Mouse (Mus musculus) hindbrain, postnatal 0 days (tissue): ENCODE measurements around the gene Adpgk. TPM values are rescaled to one million over a fixed set of nuclear protein-coding genes. Genes with fewer than 3 reads are reported as not detected.
A peak's percentile ranks its signal among the peaks of the same experiment; 100 is the strongest.

ENCODE experiments used
- ATAC-seq: fragments of 200-750 bp; cut with Nextera tagmentation; 2 replicates; pipeline ENCODE4 v1.8.0; 2017; ENCODE audit warnings: mild to moderate bottlenecking, moderate TSS enrichment, moderate library complexity
- DNase-seq: peaks from one replicate; pipeline ENCODE4 v3.0.0-alpha.2; 2015; ENCODE audit warnings: low spot score
- H3K27ac ChIP-seq: fragments of 300-500 bp; sonication (generic); 2 replicates; pipeline ENCODE4 v1.5.1; 2014; ENCODE audit warnings: mild to moderate bottlenecking
- H3K27me3 ChIP-seq: fragments of 300-500 bp; sonication (generic); 2 replicates; pipeline ENCODE4 v1.6.1; 2014; ENCODE audit warnings: low read length, mixed read lengths; ENCODE audit not compliant: insufficient read depth
- H3K36me3 ChIP-seq: fragments of 300-500 bp; sonication (generic); 2 replicates; pipeline ENCODE4 v1.6.1; 2014; ENCODE audit warnings: low read length, mixed read lengths; ENCODE audit not compliant: insufficient read depth
- H3K4me1 ChIP-seq: fragments of 300-500 bp; sonication (generic); 2 replicates; pipeline ENCODE4 v1.6.1; 2014; ENCODE audit warnings: antibody characterized with exemption, low read length, mixed read lengths; ENCODE audit not compliant: insufficient read depth
- H3K4me2 ChIP-seq: fragments of 300-500 bp; sonication (generic); 2 replicates; pipeline ENCODE4 v1.6.1; 2014; ENCODE audit warnings: low read depth, mild to moderate bottlenecking, low read length, moderate library complexity, mixed read lengths
- H3K4me3 ChIP-seq: fragments of 300-500 bp; sonication (generic); 2 replicates; pipeline ENCODE4 v1.5.1; 2014; ENCODE audit warnings: low read length
- H3K9ac ChIP-seq: fragments of 300-500 bp; sonication (generic); replicated peaks from 2 replicates; pipeline ENCODE4 v1.6.1; 2014; ENCODE audit warnings: mild to moderate bottlenecking, low read length, moderate library complexity, mixed read lengths
- H3K9me3 ChIP-seq: fragments of 300-500 bp; sonication (generic); 2 replicates; pipeline ENCODE4 v1.6.1; 2016; ENCODE audit warnings: low read length, mixed read lengths
- CTCF ChIP-seq: IDR thresholded peaks from 2 replicates; pipeline ENCODE4 v1.5.1; 2016; ENCODE audit warnings: antibody characterized with exemption, control low read depth, low read depth
- WGBS: fragments of 180-500 bp; shearing (Covaris S2); extraction: QIAGEN DNeasy Blood & Tissue Kit; methylation state at CpG from one replicate; pipeline ENCODE4 v1.1.7; 2014; 5-methylcytosine and 5-hydroxymethylcytosine counted together
- polyA plus RNA-seq: library from polyadenylated mRNA; unstranded; fragments of >200 nt; fragmentation: Nextera tagmentation; extraction: Ambion mirVana; gene quantifications from 2 replicates; pipeline ENCODE4 v1.2.1, GENCODE M21; 2015
- total RNA-seq: library from RNA; depleted of rRNA; stranded (reverse); fragments of >200 nt; gene quantifications from 2 replicates; pipeline ENCODE4 v1.2.3, GENCODE M21; 2014

Adpgk gene
- total and polyA plus RNA-seq, 2 experiments from 2014 or later, result 19.5 to 39.9 TPM

DNA sequence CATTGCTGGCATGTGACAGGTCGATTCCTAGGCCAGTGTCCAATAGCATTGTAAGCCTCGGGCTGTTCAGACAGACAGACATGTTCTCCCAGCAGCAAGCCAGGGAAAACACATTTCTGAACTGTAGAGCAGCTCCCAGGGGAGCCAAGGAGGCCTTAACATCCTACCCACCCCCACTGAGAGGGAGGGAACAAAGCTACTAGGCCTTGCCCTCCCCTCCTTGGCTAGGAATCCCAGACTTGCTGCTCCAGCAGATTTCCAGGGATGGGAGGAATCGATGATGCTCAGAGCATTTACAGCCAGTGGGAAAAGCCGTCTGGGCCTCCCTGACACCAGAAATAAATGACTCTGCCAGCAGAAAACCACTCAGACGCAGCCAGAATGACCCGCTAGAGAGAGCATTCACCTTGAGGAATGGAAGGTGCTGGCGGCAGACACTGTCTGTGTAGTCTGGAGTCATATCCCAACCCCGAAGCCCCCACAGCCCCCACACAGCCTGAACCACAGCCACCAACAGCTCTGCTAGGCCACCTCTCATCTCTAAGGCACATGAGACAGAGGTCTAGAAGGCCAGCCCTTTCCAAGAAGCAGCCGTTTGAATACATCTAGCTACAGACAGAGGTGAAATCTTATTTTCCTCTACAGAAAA lies 31.4 kb upstream of the Adpgk start:
- peak overlapping the region; percentile 56 for H3K27ac ChIP-seq
- H3K4me3 ChIP-seq, result no peak overlapping the region
- H3K4me1 ChIP-seq, result peaks cover 12% of the 10 kb centered on the region; the same call in 1 of the 2 replicates
- DNase-seq, result peak; percentile 48
- no peak overlapping the region for H3K9ac ChIP-seq
- 47% methylated on average over 9 of the region's 9 CpGs for WGBS
- no peaks in the 10 kb centered on the region for H3K27me3 ChIP-seq
- 0 out of 2 replicates have a peak, but pooled peaks have one; percentile 15 for ATAC-seq
- no peaks in the 10 kb centered on the region for H3K9me3 ChIP-seq
- H3K4me2 ChIP-seq, result no peak overlapping the region
- no peak for TF ChIP-seq CTCF
- no peaks in the 10 kb centered on the region for H3K36me3 ChIP-seq

DNA sequence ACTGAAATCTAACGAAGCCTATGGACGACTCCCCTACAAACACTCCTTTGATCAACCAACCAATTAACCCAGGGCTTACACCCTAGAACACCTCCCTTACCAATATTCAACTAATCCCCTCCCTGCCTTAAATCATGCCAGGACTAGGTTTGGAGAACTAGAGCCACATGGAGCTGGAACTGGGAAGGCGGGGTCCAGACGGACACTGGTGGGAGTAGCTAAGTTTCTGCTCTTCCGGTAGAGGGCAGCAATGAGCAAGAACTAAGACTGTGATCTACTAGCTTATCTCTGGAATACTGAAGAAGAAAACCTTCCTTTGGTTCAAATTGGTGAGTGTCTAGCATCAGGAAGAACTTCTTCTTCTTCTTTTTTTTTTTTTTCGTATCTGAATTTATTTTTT lies 25.0 kb upstream of the Adpgk start:
- no peak for ATAC-seq
- Histone ChIP-seq H3K9ac (no peak overlapping the region), H3K4me1 (peaks cover 6% of the 10 kb centered on the region; the same call in 1 of the 2 replicates), H3K4me3 (no peak overlapping the region), H3K4me2 (no peak overlapping the region), H3K27me3 (no peaks in the 10 kb centered on the region), H3K36me3 (no peaks in the 10 kb centered on the region), H3K9me3 (no peaks in the 10 kb centered on the region), H3K27ac (no peak overlapping the region)
- no peak for DNase-seq
- 60% methylated on average over 6 of the region's 6 CpGs for WGBS
- peak; percentile 38 for TF ChIP-seq CTCF

DNA sequence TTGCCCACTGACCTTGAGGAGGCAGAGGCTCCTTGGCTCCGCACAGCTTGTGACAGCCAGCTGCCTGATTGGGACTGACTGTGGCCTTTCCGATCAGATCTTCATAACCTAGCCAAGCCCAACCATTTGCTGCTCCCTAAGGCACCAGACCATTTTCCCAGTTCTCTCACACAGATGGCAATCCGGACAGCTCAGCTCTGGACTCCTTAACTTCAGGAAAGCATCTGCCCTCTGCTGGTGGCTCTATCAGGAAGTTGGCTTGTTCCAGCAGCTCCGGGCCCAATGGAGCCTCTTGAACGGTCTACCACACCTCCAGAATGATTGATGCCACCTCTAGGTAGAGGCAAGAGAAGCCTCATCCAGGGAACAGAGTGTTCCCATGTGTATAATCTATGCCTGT lies 21.6 kb upstream of the Adpgk start:
- H3K27ac ChIP-seq, result no peak overlapping the region
- 19% methylated on average over 5 of the region's 5 CpGs for WGBS
- no peaks in the 10 kb centered on the region for H3K36me3 ChIP-seq
- no peaks in the 10 kb centered on the region for H3K9me3 ChIP-seq
- H3K4me3 ChIP-seq, result no peak overlapping the region
- peaks cover 6% of the 10 kb centered on the region; the same call in 1 of the 2 replicates for H3K4me1 ChIP-seq
- no peak overlapping the region for H3K9ac ChIP-seq
- ATAC-seq (peak; percentile 84), DNase-seq (peak; percentile 93)
- H3K27me3 ChIP-seq, result no peaks in the 10 kb centered on the region
- TF ChIP-seq CTCF, result peak; percentile 87
- no peak overlapping the region for H3K4me2 ChIP-seq

DNA sequence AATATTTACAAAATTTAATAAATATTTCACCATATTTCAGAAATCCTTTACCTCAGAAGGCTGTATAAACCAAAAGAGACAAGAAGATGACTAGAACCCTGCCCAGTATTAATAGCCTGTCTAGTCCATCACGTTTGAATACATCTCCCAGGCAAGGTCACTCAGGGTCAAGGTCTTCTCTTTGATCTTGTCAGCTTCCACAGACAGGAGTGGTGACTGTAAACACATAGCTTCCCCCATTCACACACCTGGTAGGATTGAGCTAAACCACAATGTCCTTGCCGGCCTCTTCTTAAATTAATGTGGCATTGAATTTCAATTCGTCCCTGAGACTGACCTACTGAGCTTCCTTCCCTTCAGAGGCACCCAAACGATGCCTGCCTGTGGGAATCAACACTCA lies 20.3 kb upstream of the Adpgk start:
- no peak for TF ChIP-seq CTCF
- peaks cover 6% of the 10 kb centered on the region; the same call in 1 of the 2 replicates for H3K4me1 ChIP-seq
- no peaks in the 10 kb centered on the region for H3K9me3 ChIP-seq
- H3K4me3 ChIP-seq, result no peak overlapping the region
- H3K36me3 ChIP-seq, result no peaks in the 10 kb centered on the region
- no peaks in the 10 kb centered on the region for H3K27me3 ChIP-seq
- no peak overlapping the region for H3K27ac ChIP-seq
- DNase-seq, result no peak
- no peak overlapping the region for H3K4me2 ChIP-seq
- 34% methylated on average over 4 of the region's 4 CpGs for WGBS
- H3K9ac ChIP-seq, result no peak overlapping the region
- no peak for ATAC-seq

DNA sequence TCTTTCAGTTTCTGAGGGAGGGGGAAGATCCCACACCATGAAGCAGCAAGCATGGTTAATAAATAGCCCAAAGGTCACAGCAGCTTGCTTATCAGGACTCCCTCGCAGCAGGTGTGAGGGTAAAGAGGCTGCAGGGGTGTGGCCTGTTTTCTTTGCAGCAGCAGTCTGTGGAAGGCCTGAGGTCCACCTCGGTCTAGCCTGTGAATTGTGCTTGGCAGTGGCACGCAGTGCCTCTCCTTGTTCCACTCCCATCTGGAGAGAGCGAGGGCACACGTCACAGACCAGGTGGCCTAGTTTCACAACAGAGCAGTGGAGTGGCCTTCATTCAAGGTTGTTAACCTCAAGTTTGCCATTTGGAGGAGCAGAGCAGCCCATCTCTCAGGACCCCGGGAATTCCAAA lies 19.6 kb upstream of the Adpgk start:
- Histone ChIP-seq H3K27ac (no peak overlapping the region), H3K4me2 (no peak overlapping the region), H3K4me3 (no peak overlapping the region), H3K36me3 (no peaks in the 10 kb centered on the region), H3K9me3 (no peaks in the 10 kb centered on the region), H3K4me1 (peaks cover 6% of the 10 kb centered on the region; the same call in 1 of the 2 replicates), H3K27me3 (no peaks in the 10 kb centered on the region), H3K9ac (no peak overlapping the region)
- TF ChIP-seq CTCF, result no peak
- ATAC-seq (no peak), DNase-seq (no peak)
- WGBS, result 37% methylated on average over 6 of the region's 6 CpGs

DNA sequence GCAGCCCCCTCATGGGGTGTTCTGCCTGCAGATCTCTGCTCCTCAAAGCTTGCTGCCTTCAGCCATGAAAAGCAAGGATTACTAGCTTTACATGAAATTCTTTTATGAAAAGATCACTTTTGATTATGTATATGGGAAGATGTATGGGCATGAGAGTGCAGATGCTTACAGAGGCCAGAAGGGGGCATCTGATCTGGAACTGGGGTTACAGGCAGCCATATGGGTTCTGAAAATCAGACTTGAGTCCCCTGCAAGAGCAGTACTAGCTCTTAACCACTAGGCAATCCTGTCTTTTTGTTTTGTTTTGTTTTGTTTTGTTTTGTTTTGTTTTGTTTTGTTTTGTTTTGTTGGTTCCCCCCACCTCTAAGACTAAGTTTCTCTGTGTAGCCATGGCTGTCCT lies 18.2 kb upstream of the Adpgk start:
- Histone ChIP-seq H3K36me3 (no peaks in the 10 kb centered on the region), H3K9me3 (no peaks in the 10 kb centered on the region), H3K4me3 (no peak overlapping the region), H3K27ac (no peak overlapping the region), H3K9ac (no peak overlapping the region), H3K27me3 (no peaks in the 10 kb centered on the region), H3K4me2 (no peak overlapping the region), H3K4me1 (peaks cover 6% of the 10 kb centered on the region; the same call in 1 of the 2 replicates)
- DNase-seq (no peak), ATAC-seq (no peak)
- no peak for TF ChIP-seq CTCF

DNA sequence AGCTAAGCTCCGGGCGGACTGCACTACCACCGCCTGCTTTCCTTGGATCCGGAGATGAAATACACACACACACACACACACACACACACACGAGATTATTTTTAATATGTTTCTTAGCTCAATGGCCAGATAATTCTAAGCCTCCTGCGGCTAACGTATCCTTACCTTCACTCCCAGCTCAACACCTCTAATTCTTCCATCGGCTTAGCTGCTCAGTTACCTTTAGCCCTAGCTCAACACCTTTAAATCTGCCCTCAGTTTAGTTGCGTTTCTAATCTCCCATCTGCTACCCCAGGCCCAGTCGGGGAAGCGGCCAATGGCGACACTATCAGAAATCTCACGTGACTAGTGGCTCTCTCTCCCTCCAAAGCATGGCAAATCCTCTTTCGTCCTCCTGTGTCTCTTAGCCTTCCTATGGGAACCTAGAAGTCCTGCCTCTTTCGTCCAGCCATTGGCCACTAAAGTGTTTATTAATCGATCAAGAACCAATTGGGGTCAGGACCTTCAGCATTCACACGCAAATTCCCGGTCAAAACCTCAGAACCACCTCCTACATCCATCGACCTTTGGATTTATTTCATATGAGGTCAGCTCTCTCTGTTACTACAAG lies 16.4 kb upstream of the Adpgk start:
- Histone ChIP-seq H3K27ac (no peak overlapping the region), H3K4me2 (no peak overlapping the region), H3K27me3 (no peaks in the 10 kb centered on the region), H3K36me3 (no peaks in the 10 kb centered on the region), H3K9ac (no peak overlapping the region), H3K4me3 (no peak overlapping the region), H3K9me3 (no peaks in the 10 kb centered on the region), H3K4me1 (no peaks in the 10 kb centered on the region)
- no peak for TF ChIP-seq CTCF
- ATAC-seq (no peak), DNase-seq (no peak)
- 79% methylated on average over 19 of the region's 19 CpGs for WGBS
